In the genomic region with DNA sequence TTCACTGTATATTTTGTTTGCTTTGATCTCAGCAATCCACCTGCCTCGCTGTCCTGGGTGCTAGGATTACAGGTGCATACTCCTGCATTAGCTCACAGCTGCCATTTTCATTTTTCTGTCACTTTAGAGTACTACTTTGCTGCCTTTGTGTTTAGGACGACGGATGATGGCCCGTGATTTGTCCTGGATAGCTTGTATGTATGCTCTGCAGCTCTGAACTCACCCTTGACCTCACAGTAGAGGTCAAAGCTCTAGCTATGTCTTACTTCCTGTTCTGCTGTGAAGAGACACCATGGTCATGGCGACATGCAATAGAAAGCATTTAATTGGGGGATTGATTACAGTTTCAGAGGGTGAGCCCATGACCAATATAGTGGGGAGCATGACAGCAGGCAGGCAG, we compare ENCODE assay signal across 20 mouse cellular contexts.
"Had no signal": no experiment of that assay in that cellular context is flagged by ENCODE, and none has a peak within 500 bp of the region (broad histone marks: within the 10 kb centered on the region; RNA-seq: fewer than 3 reads in every experiment).

No protein-coding gene starts in this region.

- H3K27ac ChIP-seq: intestine, embryonic 15.5 days; kidney, embryonic 15.5 days; limb, embryonic 12.5 days; limb, embryonic 15.5 days; liver, embryonic 14.5 days; stomach, postnatal 0 days had no signal

- H3K9me3 ChIP-seq: intestine, embryonic 15.5 days; kidney, embryonic 15.5 days; limb, embryonic 12.5 days; limb, embryonic 15.5 days had no signal

- H3K27me3 ChIP-seq: intestine, embryonic 15.5 days; kidney, embryonic 15.5 days; limb, embryonic 12.5 days; limb, embryonic 15.5 days had no signal

- ATAC-seq: intestine, embryonic 15.5 days; liver, postnatal 0 days had no signal

- H3K4me3 ChIP-seq: intestine, embryonic 15.5 days; kidney, embryonic 15.5 days; limb, embryonic 12.5 days; limb, embryonic 15.5 days had no signal

- H3K4me2 ChIP-seq: intestine, embryonic 15.5 days; kidney, embryonic 15.5 days; limb, embryonic 12.5 days; limb, embryonic 15.5 days; liver, embryonic 11.5 days; lung, embryonic 14.5 days had no signal

- H3K4me1 ChIP-seq: intestine, embryonic 15.5 days had no signal

- DNase-seq: kidney, adult 11 months; kidney, adult 8-10 months; kidney, postnatal 10 days; kidney, postnatal 36 days; left cerebral cortex, postnatal 4 days; liver, postnatal 0 days; lung, embryonic 14.5 days; lung, postnatal 10 days; lung, postnatal 4 days; right cerebral cortex, postnatal 4 days; thymus, adult 2 months; thymus, postnatal 14 days; thymus, postnatal 4 days had no signal

- H3K9ac ChIP-seq: intestine, embryonic 15.5 days; kidney, embryonic 15.5 days; limb, embryonic 12.5 days; limb, embryonic 15.5 days; liver, embryonic 14.5 days; liver, postnatal 0 days; lung, embryonic 14.5 days had no signal

- H3K36me3 ChIP-seq: intestine, embryonic 15.5 days; kidney, embryonic 15.5 days; limb, embryonic 12.5 days; limb, embryonic 15.5 days had no signal
